Mouse (Mus musculus): ENCODE results near the gene Tle6. TPM values are rescaled to one million over a fixed set of nuclear protein-coding genes. Genes with fewer than 3 reads are reported as not detected.
A peak's percentile ranks its signal among the peaks of the same experiment; 100 is the strongest.

The Tle6 gene
- polyA plus RNA-seq, 1 experiment from 2014 or later, result 30.7 TPM

GRCm38 (mm10) chr10:81596611-81597010 lies 4.3 kb downstream of the Tle6 start:
- H3K9ac ChIP-seq (ENCODE audit: low read length), result peak overlapping the region; percentile 63
- peaks cover 5% of the 10 kb centered on the region; the same call in 1 of the 2 replicates for H3K27me3 ChIP-seq (ENCODE audit: control insufficient read depth, insufficient read depth, low read length)
- ATAC-seq (ENCODE audit: insufficient number of reproducible peaks, insufficient read depth, low FRiP score, low read depth), result no peak
- peak overlapping the region; percentile 21 to 72; a peak in 3 of 4 replicates for H3K27ac ChIP-seq (replicated peaks in 1 of 2; ENCODE audit: control insufficient read depth in 1 of 2, insufficient read depth in 1 of 2, low read depth in 2 of 2, low read length in 2 of 2)
- 7% methylated on average over 10 of the region's 10 CpGs for whole genome bisulfite sequencing
- peak overlapping the region; percentile 66 for H3K4me2 ChIP-seq (ENCODE audit: low read length)
- H3K9me3 ChIP-seq (ENCODE audit: control insufficient read depth, low read length), result no peaks in the 10 kb centered on the region
- peaks cover 33 to 44% of the 10 kb centered on the region in 2 experiments for H3K4me1 ChIP-seq (ENCODE audit: control insufficient read depth in 2 of 2, insufficient read depth in 2 of 2, low read length in 2 of 2)
- H3K36me3 ChIP-seq (ENCODE audit: control insufficient read depth, insufficient read depth, low read length), result no peaks in the 10 kb centered on the region
- peak overlapping the region; percentile 26 to 30 for H3K4me3 ChIP-seq (ENCODE audit: control insufficient read depth in 1 of 2, insufficient read depth in 1 of 2, low read depth in 1 of 2, low read length in 2 of 2)

- Histone ChIP-seq H3K27me3 (ENCODE audit: control insufficient read depth, insufficient read depth, low read length) (peaks cover 5% of the 10 kb centered on the region; the same call in 1 of the 2 replicates), H3K9me3 (ENCODE audit: control insufficient read depth, low read length) (no peaks in the 10 kb centered on the region), H3K36me3 (ENCODE audit: control insufficient read depth, insufficient read depth, low read length) (0 out of 2 replicates have a peak, but pooled peaks cover 4% of the 10 kb centered on the region), H3K4me1 (ENCODE audit: control insufficient read depth in 2 of 2, insufficient read depth in 2 of 2, low read length in 2 of 2) (peaks cover 25 to 37% of the 10 kb centered on the region in 2 experiments), H3K27ac (replicated peaks in 1 of 2; ENCODE audit: control insufficient read depth in 1 of 2, insufficient read depth in 1 of 2, low read depth in 2 of 2, low read length in 2 of 2) (no peak overlapping the region), H3K4me2 (ENCODE audit: low read length) (no peak overlapping the region), H3K4me3 (ENCODE audit: control insufficient read depth in 1 of 2, insufficient read depth in 1 of 2, low read depth in 1 of 2, low read length in 2 of 2) (no peak overlapping the region), H3K9ac (ENCODE audit: low read length) (peak overlapping the region; percentile 11; the same call in 1 of the 2 replicates)
- WGBS, result 34% methylated on average over 5 of the region's 5 CpGs
- no peak for ATAC-seq (ENCODE audit: insufficient number of reproducible peaks, insufficient read depth, low FRiP score, low read depth)
Observed at GRCm38 (mm10) chr10:81595599-81595998, 5.3 kb downstream of the Tle6 start.

GRCm38 (mm10) chr10:81593935-81594334 lies 6.9 kb downstream of the Tle6 start:
- Histone ChIP-seq H3K4me2 (ENCODE audit: low read length) (no peak overlapping the region), H3K27me3 (ENCODE audit: control insufficient read depth, insufficient read depth, low read length) (peaks cover 5% of the 10 kb centered on the region; the same call in 1 of the 2 replicates), H3K4me3 (ENCODE audit: control insufficient read depth in 1 of 2, insufficient read depth in 1 of 2, low read depth in 1 of 2, low read length in 2 of 2) (no peak overlapping the region), H3K36me3 (ENCODE audit: control insufficient read depth, insufficient read depth, low read length) (peaks cover 17% of the 10 kb centered on the region), H3K4me1 (ENCODE audit: control insufficient read depth in 2 of 2, insufficient read depth in 2 of 2, low read length in 2 of 2) (peaks cover 18 to 28% of the 10 kb centered on the region in 2 experiments), H3K9me3 (ENCODE audit: control insufficient read depth, low read length) (no peaks in the 10 kb centered on the region), H3K9ac (ENCODE audit: low read length) (no peak overlapping the region), H3K27ac (replicated peaks in 1 of 2; ENCODE audit: control insufficient read depth in 1 of 2, insufficient read depth in 1 of 2, low read depth in 2 of 2, low read length in 2 of 2) (no peak overlapping the region)
- no peak for ATAC-seq (ENCODE audit: insufficient number of reproducible peaks, insufficient read depth, low FRiP score, low read depth)
- 72% methylated on average over 18 of the region's 18 CpGs for WGBS

GRCm38 (mm10) chr10:81593223-81593622 lies 7.7 kb downstream of the Tle6 start:
- Histone ChIP-seq H3K27me3 (ENCODE audit: control insufficient read depth, insufficient read depth, low read length) (peaks cover 5% of the 10 kb centered on the region; the same call in 1 of the 2 replicates), H3K9me3 (ENCODE audit: control insufficient read depth, low read length) (no peaks in the 10 kb centered on the region), H3K4me1 (ENCODE audit: control insufficient read depth in 2 of 2, insufficient read depth in 2 of 2, low read length in 2 of 2) (peaks cover 18 to 28% of the 10 kb centered on the region in 2 experiments), H3K36me3 (ENCODE audit: control insufficient read depth, insufficient read depth, low read length) (peaks cover 24% of the 10 kb centered on the region), H3K4me3 (ENCODE audit: control insufficient read depth in 1 of 2, insufficient read depth in 1 of 2, low read depth in 1 of 2, low read length in 2 of 2) (no peak overlapping the region), H3K4me2 (ENCODE audit: low read length) (no peak overlapping the region), H3K27ac (replicated peaks in 1 of 2; ENCODE audit: control insufficient read depth in 1 of 2, insufficient read depth in 1 of 2, low read depth in 2 of 2, low read length in 2 of 2) (no peak overlapping the region), H3K9ac (ENCODE audit: low read length) (no peak overlapping the region)
- WGBS, result 65% methylated on average over 4 of the region's 4 CpGs
- no peak for ATAC-seq (ENCODE audit: insufficient number of reproducible peaks, insufficient read depth, low FRiP score, low read depth)

- Histone ChIP-seq H3K9me3 (ENCODE audit: control insufficient read depth, low read length) (no peaks in the 10 kb centered on the region), H3K27me3 (ENCODE audit: control insufficient read depth, insufficient read depth, low read length) (peaks cover 5% of the 10 kb centered on the region; the same call in 1 of the 2 replicates), H3K9ac (ENCODE audit: low read length) (no peak overlapping the region), H3K4me2 (ENCODE audit: low read length) (no peak overlapping the region), H3K4me1 (ENCODE audit: control insufficient read depth in 2 of 2, insufficient read depth in 2 of 2, low read length in 2 of 2) (peaks cover 16 to 23% of the 10 kb centered on the region in 2 experiments), H3K36me3 (ENCODE audit: control insufficient read depth, insufficient read depth, low read length) (peaks cover 30% of the 10 kb centered on the region), H3K27ac (replicated peaks in 1 of 2; ENCODE audit: control insufficient read depth in 1 of 2, insufficient read depth in 1 of 2, low read depth in 2 of 2, low read length in 2 of 2) (no peak overlapping the region), H3K4me3 (ENCODE audit: control insufficient read depth in 1 of 2, insufficient read depth in 1 of 2, low read depth in 1 of 2, low read length in 2 of 2) (no peak overlapping the region)
- WGBS, result 81% methylated on average over 7 of the region's 7 CpGs
- no peak for ATAC-seq (ENCODE audit: insufficient number of reproducible peaks, insufficient read depth, low FRiP score, low read depth)
Observed at GRCm38 (mm10) chr10:81592631-81593030, 8.2 kb downstream of the Tle6 start.

GRCm38 (mm10) chr10:81591846-81592245 lies 9.0 kb downstream of the Tle6 start:
- no peak overlapping the region for H3K4me3 ChIP-seq (ENCODE audit: control insufficient read depth in 1 of 2, insufficient read depth in 1 of 2, low read depth in 1 of 2, low read length in 2 of 2)
- peaks cover 11 to 15% of the 10 kb centered on the region in 2 experiments for H3K4me1 ChIP-seq (ENCODE audit: control insufficient read depth in 2 of 2, insufficient read depth in 2 of 2, low read length in 2 of 2)
- no peak overlapping the region for H3K9ac ChIP-seq (ENCODE audit: low read length)
- no peaks in the 10 kb centered on the region for H3K9me3 ChIP-seq (ENCODE audit: control insufficient read depth, low read length)
- peaks cover 37% of the 10 kb centered on the region for H3K36me3 ChIP-seq (ENCODE audit: control insufficient read depth, insufficient read depth, low read length)
- no peak overlapping the region for H3K4me2 ChIP-seq (ENCODE audit: low read length)
- 56% methylated on average over 9 of the region's 9 CpGs for whole genome bisulfite sequencing
- H3K27me3 ChIP-seq (ENCODE audit: control insufficient read depth, insufficient read depth, low read length), result peaks cover 5% of the 10 kb centered on the region; the same call in 1 of the 2 replicates
- no peak overlapping the region for H3K27ac ChIP-seq (replicated peaks in 1 of 2; ENCODE audit: control insufficient read depth in 1 of 2, insufficient read depth in 1 of 2, low read depth in 2 of 2, low read length in 2 of 2)
- no peak for ATAC-seq (ENCODE audit: insufficient number of reproducible peaks, insufficient read depth, low FRiP score, low read depth)

- no peak overlapping the region for H3K27ac ChIP-seq (replicated peaks in 1 of 2; ENCODE audit: control insufficient read depth in 1 of 2, insufficient read depth in 1 of 2, low read depth in 2 of 2, low read length in 2 of 2)
- no peaks in the 10 kb centered on the region for H3K9me3 ChIP-seq (ENCODE audit: control insufficient read depth, low read length)
Observed at GRCm38 (mm10) chr10:81588739-81589138, 12.1 kb downstream of the Tle6 start.

GRCm38 (mm10) chr10:81583347-81583746 lies 17.5 kb downstream of the Tle6 start:
- Histone ChIP-seq H3K4me1 (ENCODE audit: control insufficient read depth in 2 of 2, insufficient read depth in 2 of 2, low read length in 2 of 2) (peaks cover 3 to 4% of the 10 kb centered on the region in 2 experiments; a peak in 1 of 4 replicates), H3K9ac (ENCODE audit: low read length) (no peak overlapping the region), H3K27ac (replicated peaks in 1 of 2; ENCODE audit: control insufficient read depth in 1 of 2, insufficient read depth in 1 of 2, low read depth in 2 of 2, low read length in 2 of 2) (no peak overlapping the region), H3K4me2 (ENCODE audit: low read length) (no peak overlapping the region), H3K9me3 (ENCODE audit: control insufficient read depth, low read length) (no peaks in the 10 kb centered on the region), H3K4me3 (ENCODE audit: control insufficient read depth in 1 of 2, insufficient read depth in 1 of 2, low read depth in 1 of 2, low read length in 2 of 2) (no peak overlapping the region), H3K27me3 (ENCODE audit: control insufficient read depth, insufficient read depth, low read length) (0 out of 2 replicates have a peak, but pooled peaks cover 7% of the 10 kb centered on the region), H3K36me3 (ENCODE audit: control insufficient read depth, insufficient read depth, low read length) (peaks cover 64% of the 10 kb centered on the region)
- 51% methylated on average over 6 of the region's 6 CpGs for WGBS
- ATAC-seq (ENCODE audit: insufficient number of reproducible peaks, insufficient read depth, low FRiP score, low read depth), result no peak

More at GRCm38 (mm10) chr10:81588739-81589138, 12.1 kb downstream of the Tle6 start:
- no peak for ATAC-seq (ENCODE audit: insufficient number of reproducible peaks, insufficient read depth, low FRiP score, low read depth)
- Histone ChIP-seq H3K36me3 (ENCODE audit: control insufficient read depth, insufficient read depth, low read length) (peaks cover 65% of the 10 kb centered on the region), H3K4me1 (ENCODE audit: control insufficient read depth in 2 of 2, insufficient read depth in 2 of 2, low read length in 2 of 2) (no peaks in the 10 kb centered on the region), H3K4me2 (ENCODE audit: low read length) (no peak overlapping the region), H3K4me3 (ENCODE audit: control insufficient read depth in 1 of 2, insufficient read depth in 1 of 2, low read depth in 1 of 2, low read length in 2 of 2) (no peak overlapping the region), H3K9ac (ENCODE audit: low read length) (no peak overlapping the region), H3K27me3 (ENCODE audit: control insufficient read depth, insufficient read depth, low read length) (no peaks in the 10 kb centered on the region)
- 69% methylated on average over 7 of the region's 7 CpGs for WGBS

Measured in heart, embryonic 14.5 days (tissue).